Mouse (Mus musculus) small intestine, adult 10 weeks (tissue): ENCODE data around the gene Bmyc. TPM values are rescaled to one million over a fixed set of nuclear protein-coding genes. Genes with fewer than 3 reads are reported as not detected.

Experiments
- polyA plus RNA-seq: library from polyadenylated mRNA; stranded (reverse); fragments of 350-450 nt; fragmentation: Illumina TruSeq; extraction: RNeasy Lipid Tissue Mini Kit (QIAGEN cat#74804); gene quantifications from one replicate; pipeline ENCODE4 v1.2.3, GENCODE M21; 2014; ENCODE audit warnings: low replicate concordance

Bmyc gene
- polyA plus RNA-seq = 5.2 TPM

DNA sequence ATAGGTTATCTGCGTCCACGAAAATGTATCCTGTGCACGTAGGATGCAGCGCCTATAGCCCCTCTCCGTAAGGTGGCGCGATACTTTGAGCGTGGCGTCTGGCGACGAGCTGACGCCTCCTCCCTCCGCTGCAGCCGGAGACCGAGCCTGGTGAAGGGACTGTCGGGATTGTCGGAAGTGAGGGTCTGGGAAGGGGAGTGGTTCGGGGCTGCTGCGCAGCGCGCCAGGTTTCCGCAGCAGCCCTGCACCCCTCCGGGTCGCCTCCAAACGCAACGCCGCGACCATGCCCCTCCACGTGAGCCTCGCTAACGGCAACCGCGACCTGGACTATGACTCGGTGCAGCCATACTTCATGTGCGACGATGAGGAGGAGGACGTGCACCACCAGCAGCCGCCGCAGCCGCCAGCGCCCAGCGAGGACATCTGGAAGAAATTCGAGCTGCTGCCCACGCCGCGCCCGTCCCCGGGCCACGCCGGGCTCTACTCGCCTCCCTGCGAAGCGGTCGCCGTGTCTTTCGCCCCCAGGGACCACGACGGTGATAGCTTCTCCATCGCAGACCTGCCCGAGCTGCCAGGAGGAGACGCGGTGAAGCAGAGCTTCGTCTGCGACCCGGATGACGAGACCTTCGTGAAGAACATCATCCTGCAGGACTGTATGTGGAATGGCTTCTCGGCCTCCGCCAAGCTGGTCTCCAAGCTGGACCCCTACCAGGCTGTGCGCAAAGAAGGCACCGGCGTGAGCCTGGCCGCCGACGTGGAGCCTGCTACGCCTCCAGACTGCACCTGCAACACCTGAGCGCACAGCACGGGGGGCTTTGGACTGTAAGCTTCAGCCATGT is at the start of gene Bmyc:
Gene Bmyc (plus strand): TSS at position 97 of the 839 bp plus-strand sequence.

DNA sequence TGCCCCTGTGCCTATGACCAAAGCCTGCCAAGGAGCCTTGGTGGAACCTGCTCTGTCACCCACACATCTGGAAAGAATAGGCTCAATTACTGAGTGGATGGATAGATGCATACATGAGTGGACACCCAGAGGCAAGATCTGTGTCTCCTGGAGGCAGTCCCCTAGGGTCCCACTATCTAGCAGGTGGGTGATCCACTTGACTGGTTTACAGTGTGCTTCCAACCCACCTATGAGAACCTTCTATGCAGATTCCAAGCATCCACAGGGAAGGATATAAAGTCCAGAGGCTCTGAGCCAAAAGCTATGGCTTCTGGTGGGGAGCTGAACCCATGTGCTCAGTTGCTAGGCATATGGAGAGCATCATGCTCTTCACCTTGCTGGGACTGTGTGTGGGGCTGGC is 48.9 kb upstream of the Bmyc start, which contains the start of gene Lcn5:
Gene Lcn5 (plus strand): TSS at position 301 of the 400 bp plus-strand sequence.

GRCm38 (mm10) chr2:25676486-25676885 is 30.1 kb upstream of the Bmyc start, which contains the start of gene Lcn6:
Lcn6 (plus strand) TSS chr2:25676786.

GRCm38 (mm10) chr2:25682426-25682825 is 24.1 kb upstream of the Bmyc start, which contains the start of gene Lcn10:
Lcn10 (plus strand) TSS chr2:25682726.

GRCm38 (mm10) chr2:25699743-25700142 is 6.8 kb upstream of the Bmyc start, which contains the start of gene Obp2a:
Obp2a (plus strand) TSS chr2:25700043.

DNA sequence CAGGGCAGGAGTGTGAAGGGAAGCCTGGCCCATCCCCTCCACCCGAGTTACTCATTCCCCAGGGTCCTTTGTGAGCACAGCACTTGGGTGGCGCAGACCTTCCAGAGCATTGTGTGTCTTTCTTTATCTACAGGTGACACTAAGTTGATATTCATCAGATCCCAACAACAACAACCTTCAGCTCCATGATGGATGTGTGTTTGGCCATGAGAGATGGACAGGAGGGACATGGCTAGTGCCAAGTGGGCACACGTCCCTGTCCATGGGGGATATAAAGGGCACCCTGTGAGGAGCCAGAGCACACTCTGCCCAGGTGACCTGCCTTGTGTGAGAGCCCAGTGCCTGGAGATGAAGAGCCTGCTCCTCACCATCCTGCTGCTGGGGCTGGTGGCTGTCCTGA is 30.2 kb downstream of the Bmyc start, which contains the start of gene Obp2b:
Gene Obp2b (plus strand): TSS at position 301 of the 400 bp plus-strand sequence.

Other genes with a start within 250 kb of the Bmyc start
- gene Clic3, start 249.9 kb upstream of the Bmyc start, polyA plus RNA-seq = not detected
- 5.1 TPM for gene Paxx, start 245.6 kb upstream of the Bmyc start, polyA plus RNA-seq
- not detected for gene Ptgds, start 236.7 kb upstream of the Bmyc start, polyA plus RNA-seq
- gene Lcn12, start 212.8 kb upstream of the Bmyc start, polyA plus RNA-seq = not detected
- gene Fbxw5, start 206.0 kb upstream of the Bmyc start, polyA plus RNA-seq = not detected
- gene C8g, start 205.0 kb upstream of the Bmyc start, polyA plus RNA-seq = not detected
- gene Traf2, start 159.8 kb upstream of the Bmyc start, polyA plus RNA-seq = 0.78 TPM
- 1.6 TPM for gene Edf1, start 148.9 kb upstream of the Bmyc start, polyA plus RNA-seq
- not detected for gene Mamdc4, start 131.9 kb upstream of the Bmyc start, polyA plus RNA-seq
- not detected for gene Phpt1, start 131.5 kb upstream of the Bmyc start, polyA plus RNA-seq
- gene Ajm1, start 125.0 kb upstream of the Bmyc start, polyA plus RNA-seq = not detected
- 29.1 TPM for gene Rabl6, start 98.2 kb upstream of the Bmyc start, polyA plus RNA-seq
- not detected for gene Ccdc183, start 89.1 kb upstream of the Bmyc start, polyA plus RNA-seq
- 0.85 TPM for gene Tmem141, start 84.7 kb upstream of the Bmyc start, polyA plus RNA-seq
- gene Fcna, start 78.7 kb upstream of the Bmyc start, polyA plus RNA-seq = not detected
- not detected for gene Lcn8, start 53.6 kb upstream of the Bmyc start, polyA plus RNA-seq
- not detected for gene Lcn5, start 48.8 kb upstream of the Bmyc start, polyA plus RNA-seq
- gene Lcn6, start 30.0 kb upstream of the Bmyc start, polyA plus RNA-seq = not detected
- not detected for gene Lcn10, start 24.0 kb upstream of the Bmyc start, polyA plus RNA-seq
- not detected for gene Obp2a, start 6.7 kb upstream of the Bmyc start, polyA plus RNA-seq
- not detected for gene Obp2b, start 30.3 kb downstream of the Bmyc start, polyA plus RNA-seq
- gene Lcn3, start 58.8 kb downstream of the Bmyc start, polyA plus RNA-seq = not detected
- gene Lcn11, start 70.3 kb downstream of the Bmyc start, polyA plus RNA-seq = not detected
- not detected for gene Gm13539, start 75.5 kb downstream of the Bmyc start, polyA plus RNA-seq
- not detected for gene Glt6d1, start 109.1 kb downstream of the Bmyc start, polyA plus RNA-seq
- gene Lcn9, start 116.4 kb downstream of the Bmyc start, polyA plus RNA-seq = not detected
- not detected for gene Sohlh1, start 140.5 kb downstream of the Bmyc start, polyA plus RNA-seq
- gene Kcnt1, start 157.0 kb downstream of the Bmyc start, polyA plus RNA-seq = 0.07 TPM